Mouse (Mus musculus) liver (tissue): ENCODE data around the gene Ubl7.

Experiments
- DNase-seq: peaks from one replicate; pipeline ENCODE4 v3.0.0-alpha.2; 2020; ENCODE audit warnings: mixed read lengths

Gene Ubl7

DNA sequence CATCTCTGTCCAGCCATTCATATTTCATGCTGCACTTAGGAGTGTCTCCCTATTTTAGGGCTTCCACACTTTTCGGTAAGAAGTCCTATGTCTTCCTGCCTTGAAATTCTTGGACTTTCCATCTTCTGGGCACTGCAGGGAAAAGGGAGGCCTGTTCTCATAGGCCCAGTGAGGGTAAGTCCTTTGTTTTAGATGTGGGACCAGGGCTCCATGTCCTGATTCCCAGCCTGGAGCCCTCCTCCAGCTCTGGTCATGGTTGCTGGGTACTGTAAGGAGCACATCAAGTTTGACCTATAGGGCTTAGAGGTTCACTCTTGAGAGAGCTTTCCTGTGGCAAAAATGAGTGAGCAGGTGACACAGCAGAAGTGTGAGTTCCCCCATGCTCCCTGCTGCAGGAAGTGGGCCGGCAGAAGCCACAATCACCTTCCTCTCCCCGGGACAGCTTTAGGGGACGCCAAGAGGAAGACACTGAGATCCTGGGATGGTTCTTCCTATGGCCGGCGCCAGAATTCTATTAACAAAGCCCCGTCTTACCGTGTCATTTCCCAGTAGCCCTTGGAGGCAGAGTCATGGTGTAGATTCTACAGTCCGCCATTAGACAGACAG, 57.5 kb downstream of the Ubl7 start:
- no peak for DNase-seq

- no peak for DNase-seq
These were observed 58.2 kb downstream of the Ubl7 start for GRCm38 (mm10) chr9:57968783-57969542.

- DNase-seq: no peak
These were observed 59.1 kb downstream of the Ubl7 start for GRCm38 (mm10) chr9:57969736-57970495.

DNA sequence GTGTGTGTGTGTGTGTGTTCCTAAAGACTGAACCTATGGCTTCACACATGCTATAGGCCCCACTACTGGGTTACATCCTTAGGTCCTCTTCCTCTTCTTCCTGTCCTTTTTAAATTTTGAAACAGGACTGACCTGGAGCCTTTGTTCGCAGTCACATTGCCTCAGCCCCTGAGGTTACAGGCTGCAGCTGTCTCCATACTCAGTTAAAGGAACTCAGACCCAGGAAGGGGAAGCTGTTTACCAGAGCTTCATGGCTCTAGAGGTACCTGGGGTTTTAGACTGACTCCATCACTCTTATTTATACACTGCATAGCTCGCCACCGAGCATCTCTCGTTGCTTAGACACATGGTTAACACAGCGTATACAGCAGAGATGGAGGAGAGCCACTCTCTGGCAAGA, 60.6 kb downstream of the Ubl7 start:
- no peak for DNase-seq

DNA sequence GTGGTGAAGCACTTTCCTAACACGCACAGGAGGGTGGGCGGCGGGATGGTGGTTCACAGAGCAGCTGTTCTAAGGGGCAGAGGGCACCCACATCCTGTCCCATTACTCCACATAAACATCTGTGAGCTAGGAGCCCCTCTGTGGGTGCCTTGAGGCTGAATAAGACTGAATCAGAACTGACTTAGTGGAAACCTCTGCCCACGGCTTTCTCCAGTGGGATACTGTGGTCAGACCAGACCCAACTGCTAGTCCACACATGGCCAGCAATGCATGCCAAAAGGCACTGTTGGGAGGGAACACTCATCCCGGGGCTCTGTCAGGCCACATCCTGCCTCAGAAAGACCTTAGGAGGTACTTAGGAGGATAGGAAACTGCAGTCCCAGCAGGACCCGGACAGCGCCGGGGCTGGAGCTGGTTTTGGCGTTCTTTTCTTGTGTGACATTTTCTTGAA, 61.4 kb downstream of the Ubl7 start:
- DNase-seq: no peak

- DNase-seq: no peak
These were observed 62.1 kb downstream of the Ubl7 start for GRCm38 (mm10) chr9:57972776-57973439.

GRCm38 (mm10) chr9:57973440-57974066, 62.8 kb downstream of the Ubl7 start:
- DNase-seq: no peak

DNA sequence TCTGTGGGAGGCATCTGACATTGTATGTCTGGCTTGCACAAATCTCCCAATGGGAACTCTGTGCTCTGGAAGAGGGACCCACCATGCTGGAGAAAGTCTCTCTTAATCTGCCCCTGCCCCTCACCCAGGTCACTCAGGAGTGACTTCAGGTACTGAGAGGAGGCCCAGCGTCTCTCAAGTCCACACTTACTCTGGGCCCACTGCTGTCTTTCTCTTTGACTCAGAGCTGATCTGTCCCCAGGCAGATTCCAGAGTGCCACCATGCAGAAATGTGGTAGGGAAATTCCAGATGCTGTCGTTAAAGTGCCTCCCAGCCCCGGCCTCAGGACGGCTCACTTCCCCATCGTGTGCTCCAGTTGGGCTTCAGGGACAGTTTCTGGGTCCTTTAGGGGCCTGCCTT, 63.4 kb downstream of the Ubl7 start:
- no peak for DNase-seq

DNA sequence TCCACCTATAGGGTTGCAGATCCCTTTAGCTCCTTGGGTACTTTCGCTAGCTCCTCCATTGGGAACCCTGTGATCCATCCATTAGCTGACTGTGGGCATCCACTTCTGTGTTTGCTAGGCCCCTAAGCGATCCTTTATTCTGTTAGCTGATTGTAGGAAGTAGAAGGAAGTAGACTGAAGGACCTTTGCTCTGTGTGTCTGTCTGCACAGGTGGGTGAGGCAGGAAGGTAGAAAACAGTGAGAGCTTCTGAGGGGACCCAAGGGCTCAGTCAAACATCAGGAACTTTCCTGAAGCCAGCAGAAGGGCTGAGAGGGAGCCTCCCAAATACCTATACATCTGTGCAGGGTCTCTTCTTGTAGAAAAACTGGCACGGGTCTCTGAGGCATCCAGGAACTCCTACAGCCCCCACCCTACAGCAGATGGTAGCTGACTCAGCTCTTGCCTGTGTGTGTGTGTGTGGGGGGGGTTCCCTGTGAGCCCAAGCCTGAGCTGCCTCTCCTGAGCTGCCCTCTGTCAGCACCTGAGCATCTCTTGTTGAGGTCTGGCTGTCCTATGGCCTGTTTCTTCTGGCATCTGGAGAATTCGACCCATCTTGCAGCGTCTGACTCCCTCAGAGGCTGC, 64.5 kb downstream of the Ubl7 start:
- no peak for DNase-seq

- no peak for DNase-seq
These were observed 67.2 kb downstream of the Ubl7 start for GRCm38 (mm10) chr9:57978025-57978424.

DNA sequence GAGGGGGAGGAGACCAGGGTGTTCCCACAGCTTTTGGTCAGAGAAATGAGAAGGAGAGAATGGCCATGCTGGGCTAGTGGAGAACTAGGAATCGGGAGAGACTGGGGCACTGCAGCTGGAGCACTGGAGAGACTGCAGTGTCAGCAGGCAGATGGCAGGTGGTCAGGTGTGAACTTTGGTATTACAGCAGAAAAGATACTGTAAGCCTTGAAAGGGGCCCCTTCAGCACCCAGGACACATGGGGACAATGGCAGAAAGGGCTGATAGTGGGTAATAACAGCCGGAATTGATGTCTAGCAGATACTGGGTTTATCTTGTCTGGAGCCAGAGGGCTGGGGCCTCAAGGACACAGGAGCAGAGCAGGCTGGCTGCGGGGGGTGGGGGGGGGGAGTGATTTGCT, 68.1 kb downstream of the Ubl7 start:
- DNase-seq: no peak
